Mouse (Mus musculus): ENCODE measurements around the gene Olfr1415. TPM values are rescaled to one million over a fixed set of nuclear protein-coding genes. Genes with fewer than 3 reads are reported as not detected.
A peak's percentile ranks its signal among the peaks of the same experiment; 100 is the strongest.
"Not testable (repeated sequence)": the region's sequence is repeated elsewhere in the genome, so short reads cannot be mapped to it uniquely, and the experiment has no call there.

Olfr1415 gene
- polyA plus RNA-seq, 1 experiment from 2014 or later: not detected

DNA sequence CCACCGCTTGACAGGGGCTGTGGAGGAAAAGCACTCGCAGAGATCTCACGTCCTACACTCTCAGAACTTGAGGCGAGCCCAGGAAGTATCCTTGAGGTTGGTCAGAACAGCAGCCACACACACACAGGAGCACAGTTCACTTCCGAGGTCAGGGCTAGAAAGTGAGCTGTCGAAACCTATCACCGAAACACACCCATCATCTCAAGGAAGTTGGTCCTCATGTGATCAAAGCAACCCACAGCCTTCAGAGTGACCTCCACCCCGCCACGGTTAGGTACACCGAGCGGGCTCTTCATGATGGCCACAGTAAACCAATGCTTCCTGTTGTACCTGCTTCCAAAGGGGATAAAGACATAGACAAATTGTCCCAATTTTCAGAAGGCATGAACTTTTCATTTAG lies 19.5 kb upstream of the Olfr1415 start:
- DNase-seq (ENCODE audit: low spot score) (no peak), ATAC-seq (no peak)
- Histone ChIP-seq H3K4me1 (ENCODE audit: insufficient read depth, low read depth, low read length) (no peaks in the 10 kb centered on the region), H3K9me3 (ENCODE audit: low read length) (no peaks in the 10 kb centered on the region), H3K36me3 (ENCODE audit: insufficient read depth, low read length) (no peaks in the 10 kb centered on the region), H3K4me3 (ENCODE audit: low read depth, low read length) (no peak overlapping the region), H3K9ac (replicated peaks; ENCODE audit: low read depth) (no peak overlapping the region), H3K27me3 (replicated peaks; ENCODE audit: insufficient read depth, low read length) (no peaks in the 10 kb centered on the region), H3K4me2 (replicated peaks; ENCODE audit: low read depth, low read length) (no peak overlapping the region), H3K27ac (ENCODE audit: low read length) (no peak overlapping the region)
- TF ChIP-seq CTCF (IDR thresholded peaks at IDR 0.05) (no peak), EP300 (IDR thresholded peaks at IDR 0.05) (no peak)
- WGBS: 51% methylated on average over 11 of the region's 11 CpGs

DNA sequence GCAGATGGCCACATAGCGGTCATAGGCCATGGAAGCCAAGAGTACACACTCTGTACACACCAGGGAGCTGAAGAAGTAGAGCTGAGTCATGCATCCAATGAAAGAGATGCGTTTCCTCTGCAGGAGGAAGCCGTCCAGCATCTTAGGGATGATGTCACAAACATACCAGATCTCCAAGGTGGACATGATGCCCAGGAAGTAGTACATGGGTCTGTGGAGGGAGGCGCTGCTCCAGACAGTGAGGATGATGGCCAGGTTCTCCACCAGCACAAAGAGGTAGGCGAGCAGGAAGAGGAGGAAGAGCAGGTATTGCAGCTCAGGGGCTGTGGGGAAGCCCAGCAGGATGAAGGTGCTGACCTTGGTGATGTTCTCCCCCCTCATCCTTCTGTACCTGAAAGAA lies 15.7 kb upstream of the Olfr1415 start:
- H3K36me3 ChIP-seq (ENCODE audit: insufficient read depth, low read length); H3K9ac ChIP-seq (replicated peaks; ENCODE audit: low read depth); H3K4me2 ChIP-seq (replicated peaks; ENCODE audit: low read depth, low read length); H3K27ac ChIP-seq (ENCODE audit: low read length); DNase-seq (ENCODE audit: low spot score); ATAC-seq; H3K9me3 ChIP-seq (ENCODE audit: low read length); H3K4me3 ChIP-seq (ENCODE audit: low read depth, low read length); H3K27me3 ChIP-seq (replicated peaks; ENCODE audit: insufficient read depth, low read length); H3K4me1 ChIP-seq (ENCODE audit: insufficient read depth, low read depth, low read length): not testable (repeated sequence)
- 82% methylated on average over 4 of the region's 5 CpGs for WGBS

GRCm38 (mm10) chr1:92485013-92485412 lies 10.9 kb downstream of the Olfr1415 start, which contains the start of gene Olfr1416:
Olfr1416 (minus strand) TSS chr1:92485113.
- Histone ChIP-seq H3K27ac (ENCODE audit: low read length) (no peak within 1 kb of the TSS), H3K9me3 (ENCODE audit: low read length) (no peaks in the 10 kb centered on the region), H3K9ac (replicated peaks; ENCODE audit: low read depth) (no peak within 1 kb of the TSS), H3K4me3 (ENCODE audit: low read depth, low read length) (no peak within 1 kb of the TSS), H3K27me3 (replicated peaks; ENCODE audit: insufficient read depth, low read length) (no peaks in the 10 kb centered on the region), H3K4me2 (replicated peaks; ENCODE audit: low read depth, low read length) (no peak within 1 kb of the TSS), H3K4me1 (ENCODE audit: insufficient read depth, low read depth, low read length) (no peaks in the 10 kb centered on the region), H3K36me3 (ENCODE audit: insufficient read depth, low read length) (no peaks in the 10 kb centered on the region)
- TF ChIP-seq CTCF (IDR thresholded peaks at IDR 0.05) (no peak), EP300 (IDR thresholded peaks at IDR 0.05) (no peak)
- ATAC-seq: no peak
- no peak for DNase-seq (ENCODE audit: low spot score)

DNA sequence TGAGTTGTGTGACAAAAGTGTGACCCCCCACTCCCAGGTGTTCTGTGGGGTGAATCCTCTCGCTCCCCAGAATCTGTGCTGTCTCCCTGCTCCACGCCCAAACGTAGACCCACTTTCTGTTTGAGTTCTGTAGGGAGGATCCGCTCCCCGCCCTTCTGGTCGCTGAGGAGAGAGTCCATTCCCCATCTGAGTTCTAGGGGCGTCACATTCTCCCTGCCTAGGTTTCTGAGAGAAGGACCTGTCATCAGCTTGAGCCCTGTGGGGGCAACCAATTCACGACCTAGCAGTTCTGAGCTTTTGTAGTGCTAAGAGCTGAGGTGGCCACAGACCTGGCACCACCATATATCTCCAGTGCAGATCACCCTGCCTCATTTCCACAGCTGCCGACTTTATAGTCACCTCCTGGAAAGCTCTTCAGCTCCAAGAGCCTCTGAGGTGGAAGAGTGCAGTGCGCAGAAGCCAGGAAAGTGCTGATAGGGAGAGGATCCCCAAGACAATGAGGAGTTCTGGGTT lies 21.8 kb downstream of the Olfr1415 start:
- DNase-seq (ENCODE audit: low spot score): peak; percentile 55
- H3K9ac ChIP-seq (replicated peaks; ENCODE audit: low read depth): peak overlapping the region; percentile 72
- no peaks in the 10 kb centered on the region for H3K36me3 ChIP-seq (ENCODE audit: insufficient read depth, low read length)
- H3K27me3 ChIP-seq (replicated peaks; ENCODE audit: insufficient read depth, low read length): no peaks in the 10 kb centered on the region
- 2% methylated on average over 10 of the region's 10 CpGs for WGBS
- TF ChIP-seq CTCF (IDR thresholded peaks at IDR 0.05): no peak
- TF ChIP-seq EP300 (IDR thresholded peaks at IDR 0.05): 0 out of 2 replicates have a peak, but pooled peaks have one; percentile 32
- peaks cover 5% of the 10 kb centered on the region; the same call in 1 of the 2 replicates for H3K4me1 ChIP-seq (ENCODE audit: insufficient read depth, low read depth, low read length)
- H3K9me3 ChIP-seq (ENCODE audit: low read length): no peaks in the 10 kb centered on the region
- peak overlapping the region; percentile 91 for H3K4me3 ChIP-seq (ENCODE audit: low read depth, low read length)
- peak overlapping the region; percentile 79 for H3K27ac ChIP-seq (ENCODE audit: low read length)
- peak overlapping the region; percentile 91 for H3K4me2 ChIP-seq (replicated peaks; ENCODE audit: low read depth, low read length)
- ATAC-seq: peak; percentile 64

GRCm38 (mm10) chr1:92473165-92474041 lies 22.5 kb downstream of the Olfr1415 start, which contains the start of gene Ndufa10:
Ndufa10 (minus strand) TSS chr1:92473860.
- Histone ChIP-seq H3K4me1 (ENCODE audit: insufficient read depth, low read depth, low read length) (peaks cover 5% of the 10 kb centered on the region; the same call in 1 of the 2 replicates), H3K27ac (ENCODE audit: low read length) (peak within 1 kb of the TSS; percentile 82), H3K9me3 (ENCODE audit: low read length) (no peaks in the 10 kb centered on the region), H3K4me3 (ENCODE audit: low read depth, low read length) (peak within 1 kb of the TSS; percentile 91), H3K36me3 (ENCODE audit: insufficient read depth, low read length) (0 out of 2 replicates have a peak, but pooled peaks cover 3% of the 10 kb centered on the region), H3K4me2 (replicated peaks; ENCODE audit: low read depth, low read length) (peak within 1 kb of the TSS; percentile 91), H3K9ac (replicated peaks; ENCODE audit: low read depth) (peak within 1 kb of the TSS; percentile 99), H3K27me3 (replicated peaks; ENCODE audit: insufficient read depth, low read length) (no peaks in the 10 kb centered on the region)
- TF ChIP-seq CTCF (IDR thresholded peaks at IDR 0.05): no peak
- 1% methylated on average over 67 of the region's 67 CpGs for WGBS
- ATAC-seq: peak; percentile 96
- DNase-seq (ENCODE audit: low spot score): peak; percentile 95

DNA sequence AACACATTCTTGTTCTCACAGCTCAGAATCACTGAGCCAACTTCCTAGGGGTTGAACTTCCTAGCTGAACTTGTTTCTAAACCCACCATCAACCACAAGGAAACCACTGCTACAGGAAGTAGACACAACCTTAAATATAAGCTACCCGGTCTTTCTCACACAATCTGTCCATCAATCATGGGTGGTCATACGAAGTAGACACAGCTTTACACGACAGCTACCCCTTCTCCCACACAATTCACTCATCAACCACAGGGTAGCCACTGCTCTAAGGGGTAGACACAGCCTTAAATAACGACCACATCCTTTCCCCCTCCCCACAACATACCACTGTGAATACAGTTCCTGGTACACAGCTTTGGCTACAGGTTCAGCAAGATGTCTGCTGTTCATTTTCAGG lies 27.0 kb downstream of the Olfr1415 start:
- H3K36me3 ChIP-seq (ENCODE audit: insufficient read depth, low read length): peaks cover 28% of the 10 kb centered on the region
- WGBS: 68% methylated on average over 4 of the region's 4 CpGs
- ATAC-seq: no peak

More for the DNA sequence above, 27.0 kb downstream of the Olfr1415 start:
- no peak for DNase-seq (ENCODE audit: low spot score)
- Histone ChIP-seq H3K4me3 (ENCODE audit: low read depth, low read length) (no peak overlapping the region), H3K9ac (replicated peaks; ENCODE audit: low read depth) (no peak overlapping the region), H3K9me3 (ENCODE audit: low read length) (no peaks in the 10 kb centered on the region), H3K4me1 (ENCODE audit: insufficient read depth, low read depth, low read length) (peaks cover 5% of the 10 kb centered on the region; the same call in 1 of the 2 replicates), H3K27me3 (replicated peaks; ENCODE audit: insufficient read depth, low read length) (no peaks in the 10 kb centered on the region), H3K27ac (ENCODE audit: low read length) (no peak overlapping the region), H3K4me2 (replicated peaks; ENCODE audit: low read depth, low read length) (no peak overlapping the region)
- TF ChIP-seq EP300 (IDR thresholded peaks at IDR 0.05) (no peak), CTCF (IDR thresholded peaks at IDR 0.05) (no peak)
